Mouse (Mus musculus) lung, adult 18-20 months (tissue): ENCODE measurements around the gene Cdca7.

Experiments used
- DNase-seq, 2 experiments: peaks; one replicate each; pipeline ENCODE4 v3.0.0; 2022; ENCODE audit warnings: mixed read lengths in 2 of 2

Gene Cdca7

GRCm38 (mm10) chr2:72475797-72476485 is at the start of gene Cdca7:
Cdca7 (plus strand) TSS chr2:72476159.
- peak; percentile 75 for DNase-seq

GRCm38 (mm10) chr2:72426776-72427175 is 49.2 kb upstream of the Cdca7 start:
- no peak for DNase-seq

- no peak for DNase-seq
These were observed 48.7 kb upstream of the Cdca7 start for GRCm38 (mm10) chr2:72427288-72427687.

- DNase-seq: no peak
These were observed 36.9 kb upstream of the Cdca7 start for GRCm38 (mm10) chr2:72438941-72439533.

- no peak for DNase-seq
These were observed 34.9 kb upstream of the Cdca7 start for GRCm38 (mm10) chr2:72441010-72441409.

- DNase-seq: no peak
These were observed 33.1 kb upstream of the Cdca7 start for GRCm38 (mm10) chr2:72442825-72443224.

- DNase-seq: no peak
These were observed 32.0 kb upstream of the Cdca7 start for GRCm38 (mm10) chr2:72443960-72444359.

- no peak for DNase-seq
These were observed 29.9 kb upstream of the Cdca7 start for GRCm38 (mm10) chr2:72446106-72446505.

- DNase-seq: no peak
These were observed 29.3 kb upstream of the Cdca7 start for GRCm38 (mm10) chr2:72446615-72447014.

- DNase-seq: no peak
These were observed 22.4 kb upstream of the Cdca7 start for GRCm38 (mm10) chr2:72453563-72453962.

- DNase-seq: peak in 1 of 2 experiments; percentile 16
These were observed 19.8 kb upstream of the Cdca7 start for GRCm38 (mm10) chr2:72456189-72456588.

GRCm38 (mm10) chr2:72464376-72465014 is 11.5 kb upstream of the Cdca7 start:
- DNase-seq: no peak

- DNase-seq: no peak
These were observed 8.4 kb upstream of the Cdca7 start for GRCm38 (mm10) chr2:72467604-72468003.

- DNase-seq: no peak
These were observed 4.4 kb upstream of the Cdca7 start for GRCm38 (mm10) chr2:72471415-72472070.

GRCm38 (mm10) chr2:72474531-72475287 is 1.2 kb upstream of the Cdca7 start:
- no peak for DNase-seq

GRCm38 (mm10) chr2:72475423-72475796 is 549 bp upstream of the Cdca7 start:
- no peak for DNase-seq

GRCm38 (mm10) chr2:72476486-72477211 is 690 bp downstream of the Cdca7 start:
- peak in 1 of 2 experiments; percentile 23 for DNase-seq

GRCm38 (mm10) chr2:72477221-72477620 is 1.3 kb downstream of the Cdca7 start:
- DNase-seq: no peak

- DNase-seq: no peak
These were observed 2.2 kb downstream of the Cdca7 start for GRCm38 (mm10) chr2:72478176-72478575.

- no peak for DNase-seq
These were observed 3.0 kb downstream of the Cdca7 start for GRCm38 (mm10) chr2:72478921-72479320.

GRCm38 (mm10) chr2:72479818-72480217 is 3.9 kb downstream of the Cdca7 start:
- no peak for DNase-seq

- no peak for DNase-seq
These were observed 15.7 kb downstream of the Cdca7 start for GRCm38 (mm10) chr2:72491650-72492049.
